Mouse (Mus musculus) G1E (cell line): Measurements from ENCODE around the gene Wnt4.

ENCODE experiments used
- CTCF ChIP-seq: IDR thresholded peaks from 2 replicates; pipeline ENCODE4 v1.5.1; 2012; ENCODE audit warnings: low read depth, low read length, inconsistent platforms, mixed read lengths
- GATA2 ChIP-seq: IDR thresholded peaks from 2 replicates; pipeline ENCODE4 v1.6.1; 2012; ENCODE audit warnings: low read depth, low read length, inconsistent platforms, borderline replicate concordance
- POLR2AphosphoS5 ChIP-seq: IDR thresholded peaks from 2 replicates; pipeline ENCODE4 v1.6.1; 2012; ENCODE audit warnings: low read depth, low read length, inconsistent platforms; ENCODE audit not compliant: insufficient replicate concordance

DNA sequence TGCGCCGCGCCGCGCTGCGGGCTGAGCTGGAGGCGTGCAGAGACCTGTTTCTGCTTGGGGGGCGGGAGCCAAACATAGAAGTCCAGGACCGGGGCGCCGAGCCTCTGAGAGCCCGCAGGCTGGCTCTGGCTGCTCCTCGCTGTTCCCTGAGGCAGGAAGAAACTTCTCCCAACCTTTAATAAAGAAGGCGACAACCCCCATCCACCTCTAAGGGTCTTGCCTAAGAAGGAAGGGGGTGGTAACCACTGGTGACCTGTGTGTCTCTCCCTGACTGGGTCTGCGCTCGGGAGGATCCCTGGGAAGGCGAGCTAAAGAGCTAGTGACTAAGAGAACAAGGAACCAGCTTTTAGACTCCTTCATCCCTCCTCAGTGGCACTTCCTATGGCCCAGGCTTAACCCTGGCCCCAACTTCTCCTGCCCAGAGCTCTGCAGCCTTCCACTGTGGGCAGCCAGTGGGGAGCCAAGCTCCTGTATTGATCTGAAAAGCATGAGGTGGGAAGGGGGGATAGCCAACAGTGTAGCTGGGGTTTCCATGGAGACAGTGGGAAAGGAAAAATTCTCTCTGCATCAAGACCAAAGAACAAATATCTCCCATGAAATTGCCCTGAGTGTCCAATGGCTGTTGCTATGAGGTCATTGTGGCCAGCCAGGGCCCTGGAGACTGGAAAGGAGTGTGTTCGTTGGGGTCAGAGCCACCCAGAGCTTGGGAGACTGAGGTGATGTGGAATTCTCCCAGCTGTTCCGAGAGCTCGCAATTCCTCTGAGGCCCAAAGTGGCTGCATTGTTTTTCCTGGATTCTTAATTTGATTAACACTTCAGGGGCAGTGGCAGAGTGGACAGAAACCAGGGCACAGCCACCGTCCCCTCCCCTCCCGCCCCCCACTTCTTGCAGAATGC, 1.1 kb downstream of the Wnt4 start:
- TF ChIP-seq CTCF, result no peak
- TF ChIP-seq POLR2AphosphoS5, result no peak
- no peak for TF ChIP-seq GATA2
